Mouse (Mus musculus): ENCODE results near the gene Plac1.
A peak's percentile ranks its signal among the peaks of the same experiment; 100 is the strongest.

Gene Plac1

DNA sequence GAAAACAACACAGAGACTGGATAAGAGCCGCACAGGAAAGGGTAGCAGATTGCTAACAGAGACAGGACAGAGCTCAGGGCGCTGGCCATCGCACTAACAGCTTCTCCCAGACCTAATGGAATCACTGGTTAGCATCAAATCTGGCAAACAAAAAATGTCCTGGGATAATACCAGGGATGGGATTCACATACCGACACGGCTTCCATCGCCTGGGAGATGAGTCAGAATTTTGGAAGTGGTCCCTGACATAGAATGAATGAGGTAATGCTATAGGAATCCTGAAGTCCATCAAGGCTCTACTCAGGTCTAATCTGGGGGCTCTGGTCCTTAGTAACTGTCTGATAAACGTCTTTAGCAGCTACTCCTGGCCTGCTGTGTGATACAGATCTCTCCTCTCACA is 140.0 kb downstream of the Plac1 start:
- no peak for DNase-seq

DNA sequence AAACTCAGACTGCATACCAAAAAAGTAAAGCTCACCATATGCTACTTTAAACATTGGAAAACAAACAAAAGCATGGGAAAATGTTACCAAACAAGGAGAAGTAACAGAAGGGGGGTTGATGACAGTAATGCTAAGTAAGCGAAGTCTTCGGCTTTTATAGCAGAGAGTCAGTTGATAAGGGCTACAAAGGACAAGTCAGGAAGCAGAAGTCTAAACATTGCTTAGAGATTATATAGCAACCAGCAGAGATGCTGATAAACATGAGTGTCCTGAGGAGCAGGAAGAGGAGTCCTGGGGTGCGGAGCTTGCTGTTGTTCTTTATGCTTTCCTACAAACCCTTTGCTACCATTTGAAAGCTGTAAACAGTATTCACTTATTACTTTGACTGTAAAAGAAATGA is 140.6 kb downstream of the Plac1 start:
- DNase-seq: no peak

DNA sequence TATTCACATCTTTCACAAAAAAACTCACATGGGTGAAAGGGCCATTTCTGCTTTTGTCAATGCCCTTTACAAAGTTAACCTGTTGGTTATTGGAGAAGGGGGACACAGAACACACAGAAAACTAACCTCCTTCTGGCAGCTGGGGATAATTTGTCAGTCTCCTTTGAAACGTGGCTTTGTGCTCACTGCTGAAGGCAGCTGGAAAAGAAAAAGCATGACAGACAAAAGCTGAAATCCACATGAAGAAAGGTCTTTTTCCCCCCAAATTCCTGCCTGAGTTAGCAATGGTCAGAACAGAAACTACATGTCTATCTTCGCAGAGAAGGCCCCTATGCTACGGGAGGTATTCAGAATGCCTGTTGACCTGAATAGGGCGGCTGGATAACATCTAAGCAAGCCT is 141.6 kb downstream of the Plac1 start:
- no peak for DNase-seq

DNA sequence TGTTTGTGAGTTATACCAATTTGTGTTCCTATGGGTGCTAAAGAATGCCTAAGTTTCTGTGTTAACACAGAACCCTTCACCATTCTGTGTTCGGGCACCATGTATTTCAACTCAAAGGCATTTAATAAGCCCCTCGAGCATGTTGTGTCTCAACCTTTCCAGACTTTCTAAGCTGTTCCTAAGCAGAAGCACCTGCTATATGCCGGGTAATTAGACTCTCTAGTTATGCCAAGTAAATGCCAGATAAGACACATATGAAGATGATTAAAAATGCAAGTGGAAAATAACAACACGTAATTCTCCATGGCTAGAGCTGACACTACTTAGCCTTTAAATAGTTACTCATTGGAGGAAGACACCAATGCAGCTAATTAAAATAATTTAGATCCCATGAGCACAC is 142.1 kb downstream of the Plac1 start:
- no peak for DNase-seq

DNA sequence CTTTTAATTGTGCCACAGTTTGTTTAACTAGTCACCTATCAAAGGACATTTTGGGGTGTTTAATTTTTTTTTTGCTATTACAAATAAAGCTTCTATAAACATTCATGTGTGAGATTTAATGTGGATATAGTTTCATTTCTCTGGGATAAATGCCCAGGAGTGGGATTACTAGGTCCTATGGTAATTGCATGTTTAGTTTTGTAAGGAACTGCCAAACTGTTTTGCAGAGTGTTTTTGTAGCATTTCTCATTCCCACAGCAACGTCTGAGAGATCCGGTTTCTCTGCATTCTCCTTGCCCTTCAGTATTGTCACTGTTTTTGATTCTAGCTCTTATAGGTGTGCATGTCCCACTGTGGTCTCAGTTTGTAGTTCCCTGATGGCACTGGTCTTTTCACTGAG is 146.5 kb downstream of the Plac1 start:
- DNase-seq: no peak

DNA sequence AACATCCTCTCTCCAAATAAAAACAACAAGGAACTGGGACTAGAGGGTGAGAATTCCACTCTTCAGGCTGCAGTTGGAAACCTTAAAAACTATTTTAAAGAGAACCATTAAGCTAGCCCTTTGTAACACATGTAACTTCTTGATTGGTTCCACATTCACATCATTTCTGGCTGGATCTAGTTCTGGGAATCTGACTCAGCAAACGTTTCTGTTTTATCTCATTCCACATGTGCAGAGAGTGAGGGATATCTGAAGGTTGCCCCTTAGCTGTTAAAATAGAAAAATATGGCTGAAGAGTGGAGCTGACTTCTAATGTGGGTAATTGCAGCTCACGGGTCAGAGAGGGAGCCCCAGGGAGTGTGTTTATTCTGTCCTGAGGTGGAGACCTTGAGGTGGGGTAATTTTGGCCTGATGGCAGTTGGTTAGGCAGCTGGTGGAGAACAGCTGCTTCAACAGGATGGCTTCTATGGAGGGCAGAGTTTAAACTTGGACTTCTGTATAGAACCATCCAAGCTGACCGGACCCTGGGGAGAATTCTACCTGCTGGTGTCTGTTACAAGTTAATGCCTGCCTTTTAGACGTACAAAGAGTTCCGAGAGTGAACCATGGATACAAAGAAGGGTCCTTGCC is 151.1 kb downstream of the Plac1 start:
- DNase-seq: no peak

DNA sequence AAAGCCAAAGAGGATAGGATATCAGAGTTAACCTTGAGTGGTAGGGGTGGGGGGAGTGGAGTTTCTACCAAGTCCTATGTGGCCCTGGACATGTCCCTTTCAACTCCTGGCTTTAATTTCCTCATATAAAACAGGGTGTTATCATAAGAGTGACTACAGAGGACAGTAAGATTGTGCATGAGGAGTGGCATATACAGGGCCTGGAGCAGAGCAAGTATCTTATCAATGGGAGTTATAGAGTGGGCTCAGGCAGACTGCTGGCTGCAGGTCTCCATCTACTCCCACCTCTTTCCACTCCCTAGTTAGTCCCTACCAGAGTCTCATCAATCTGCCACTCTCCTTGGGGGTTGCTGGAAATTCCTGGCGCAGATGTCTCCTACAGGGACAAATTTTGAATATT is 152.7 kb downstream of the Plac1 start:
- no peak for DNase-seq

DNA sequence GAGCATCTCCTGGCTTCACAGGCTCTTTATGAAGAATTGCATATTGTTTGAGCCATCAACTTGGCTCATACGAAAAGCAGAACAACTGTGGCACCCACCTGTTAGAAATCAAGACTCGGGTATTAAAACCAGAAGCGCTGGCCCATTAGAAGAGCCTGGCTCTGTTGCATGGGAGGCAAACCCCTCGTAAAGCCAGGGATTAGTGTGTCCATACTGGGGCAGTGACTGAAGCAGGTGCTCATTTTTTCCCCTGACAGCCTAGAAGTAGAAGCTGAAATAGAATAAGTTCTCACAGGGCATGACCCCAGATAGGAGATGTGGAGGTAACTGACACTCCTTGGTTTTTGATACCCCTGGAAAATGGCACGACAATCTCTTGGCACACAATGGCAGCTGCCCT is 154.4 kb downstream of the Plac1 start:
- DNase-seq: no peak

DNA sequence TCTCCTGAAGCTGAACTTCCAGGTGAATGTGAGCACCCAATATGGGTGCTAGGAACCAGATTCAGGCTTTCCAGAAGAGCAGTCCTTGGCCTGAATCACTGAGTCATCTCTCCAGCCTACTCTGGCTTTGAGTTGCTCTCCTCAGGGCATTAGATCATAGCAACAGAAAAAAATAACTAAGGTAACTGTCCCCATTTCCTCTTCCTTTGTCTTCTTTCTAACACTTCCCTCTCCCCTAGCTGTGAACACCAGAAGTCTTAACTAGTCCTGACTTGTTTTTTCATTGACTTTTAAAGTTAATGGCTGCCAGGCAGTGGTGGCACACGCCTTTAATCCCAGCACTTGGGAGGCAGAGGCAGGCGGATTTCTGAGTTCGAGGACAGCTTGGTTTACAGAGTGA is 175.5 kb downstream of the Plac1 start:
- DNase-seq: no peak

DNA sequence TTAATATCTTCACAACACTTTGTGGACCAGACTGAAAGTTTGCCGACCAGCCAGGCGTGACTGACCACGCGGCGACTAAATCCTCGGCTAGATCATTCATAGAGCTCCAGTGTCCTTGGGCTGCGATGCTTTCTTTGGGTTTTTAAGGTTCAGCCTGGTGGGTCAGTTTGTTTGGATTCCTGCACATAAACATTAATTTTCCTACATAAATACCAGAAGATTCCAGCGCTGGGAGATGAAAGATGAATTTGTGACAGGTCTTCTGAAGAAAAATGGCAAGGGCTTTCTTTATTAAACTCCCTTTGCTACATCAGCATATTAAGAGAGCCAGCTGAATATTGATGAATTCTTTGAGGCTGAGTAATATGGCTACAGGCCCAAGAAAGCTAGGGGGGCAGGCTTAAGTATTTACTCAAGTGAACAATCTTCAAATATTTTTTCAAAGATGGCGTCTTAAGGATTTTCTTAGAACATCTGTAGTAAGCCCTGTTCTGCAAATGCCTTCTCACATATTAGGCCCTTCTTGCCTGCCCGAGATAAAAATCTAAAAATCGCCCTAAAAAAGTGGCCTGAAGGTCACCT is 180.4 kb downstream of the Plac1 start:
- no peak for DNase-seq

DNA sequence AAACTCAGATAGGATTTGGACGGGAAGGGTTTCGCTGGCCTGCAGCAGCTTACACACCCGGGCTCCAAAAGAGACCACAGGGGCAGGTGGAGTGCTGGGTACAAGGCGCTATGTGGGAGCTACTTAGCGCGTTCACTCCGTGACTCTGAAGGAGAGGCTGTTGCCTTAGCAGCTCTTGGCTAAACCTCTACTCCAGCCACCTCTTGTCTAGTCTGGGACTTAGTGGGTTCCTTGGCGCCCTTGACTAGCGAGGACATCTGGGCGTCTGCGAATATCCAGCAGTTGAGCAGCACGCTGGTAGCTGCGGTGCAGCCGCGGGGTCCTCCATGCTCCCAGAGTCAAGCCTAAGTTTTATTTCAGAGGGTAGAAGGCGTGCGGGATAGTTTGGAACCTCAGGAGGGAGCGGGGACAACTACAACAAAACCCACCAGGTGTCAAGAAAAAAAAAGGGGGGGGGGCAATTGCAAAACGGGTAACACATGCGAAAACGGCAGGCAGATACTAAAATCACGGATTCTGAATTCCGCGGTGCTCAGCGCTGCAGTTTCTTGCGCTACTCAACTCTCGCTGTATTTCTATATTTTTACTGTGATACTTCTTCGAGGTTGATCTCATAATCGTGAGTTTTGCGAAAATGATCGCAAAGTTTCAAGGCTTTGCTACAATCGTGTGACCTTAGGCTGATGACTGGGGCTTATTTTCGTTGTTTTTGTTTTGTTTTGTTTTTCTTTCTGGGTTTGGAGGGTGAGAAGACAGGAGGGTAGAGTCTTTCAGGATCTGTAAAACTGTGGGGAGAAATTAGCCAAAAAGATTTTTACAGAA is 181.2 kb downstream of the Plac1 start:
- DNase-seq: no peak

DNA sequence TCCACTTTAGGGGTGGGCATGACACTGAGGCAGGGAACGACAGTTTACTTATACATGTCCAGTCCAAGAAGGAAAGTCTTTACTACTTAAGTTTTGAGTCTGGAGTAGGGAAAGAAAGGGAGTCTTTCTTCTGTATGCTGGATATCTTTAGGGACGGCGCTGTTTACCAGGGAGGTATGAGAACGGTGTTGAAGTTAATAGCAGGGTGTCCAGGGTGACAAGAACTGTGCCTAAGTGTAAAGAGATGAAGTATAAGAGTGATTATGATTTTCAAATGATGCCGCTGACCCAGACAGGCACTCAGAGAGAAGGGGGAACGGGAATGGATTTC is 182.2 kb downstream of the Plac1 start:
- DNase-seq: no peak

DNA sequence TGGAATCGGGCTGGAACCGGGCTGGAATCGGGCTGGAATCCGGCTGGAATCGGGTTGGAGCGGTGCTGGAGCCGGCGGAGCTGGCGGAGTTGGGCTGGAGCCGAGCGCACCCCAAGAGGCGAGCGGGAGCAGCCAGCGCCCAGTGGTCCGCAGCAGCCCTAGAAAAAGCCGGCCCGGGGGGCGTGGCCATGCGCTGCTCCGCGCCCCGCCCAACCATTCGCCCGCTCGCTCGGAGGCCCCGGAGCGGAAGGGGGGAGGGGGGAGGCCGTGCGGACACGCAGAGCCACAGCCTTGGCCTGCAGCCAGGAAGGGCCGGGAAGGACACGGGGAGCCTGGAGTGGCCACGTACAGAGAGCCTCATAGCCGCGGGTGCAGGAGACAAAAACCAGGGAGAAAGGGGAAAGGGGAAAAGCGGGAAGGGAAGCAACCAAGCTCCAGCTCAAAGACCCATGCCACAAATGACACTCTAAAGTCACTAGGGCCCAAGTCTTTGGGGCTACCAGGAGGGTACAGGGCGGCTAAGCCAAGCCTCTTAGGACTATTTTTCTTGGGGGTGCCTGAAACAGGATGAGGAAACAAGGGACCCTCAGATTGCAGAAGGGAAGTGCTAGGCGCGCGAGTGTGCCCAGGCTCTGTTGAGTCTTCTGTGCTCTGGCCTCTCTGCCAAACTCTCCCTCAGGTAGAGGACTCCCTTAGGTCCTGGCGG is 182.7 kb downstream of the Plac1 start:
- peak; percentile 26 for DNase-seq

DNA sequence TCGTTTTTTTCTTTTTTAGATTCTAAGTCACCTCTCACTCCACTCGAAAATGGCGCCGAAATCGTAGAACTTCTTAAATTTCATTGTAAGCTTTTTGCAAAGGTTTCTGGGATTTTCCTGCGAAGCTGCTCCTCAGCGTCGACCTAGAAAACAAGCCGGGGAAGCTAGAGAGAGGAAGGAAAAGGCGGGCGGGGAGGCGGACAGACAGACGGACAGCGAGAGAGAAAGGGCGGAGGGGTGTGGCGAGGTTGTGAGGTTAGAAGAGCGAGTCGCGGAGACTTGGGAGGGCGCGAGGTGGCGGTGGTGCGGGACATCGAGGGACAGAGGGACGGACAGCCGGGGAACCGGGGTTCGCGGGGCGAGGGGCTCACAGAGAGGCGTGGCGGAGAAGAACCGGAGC is 183.3 kb downstream of the Plac1 start:
- DNase-seq: no peak

DNA sequence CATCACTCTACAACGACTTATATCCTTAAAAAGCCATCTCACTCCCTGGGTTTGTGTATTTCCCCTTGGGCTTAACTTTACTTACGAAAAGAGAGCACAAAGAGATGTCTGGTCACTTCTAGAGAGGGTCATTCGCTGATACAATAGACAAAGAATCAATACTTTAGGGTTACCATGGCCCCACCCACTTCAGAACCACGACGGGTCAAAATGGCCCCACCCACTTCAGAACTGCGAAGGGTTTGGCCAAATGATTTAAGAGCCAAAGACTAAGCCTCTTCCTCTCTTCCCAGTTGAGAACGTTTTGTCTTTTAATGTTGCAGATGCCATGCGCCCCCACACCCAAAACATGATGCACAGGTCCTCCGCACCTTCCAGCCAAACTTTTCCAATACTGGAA is 184.1 kb downstream of the Plac1 start:
- no peak for DNase-seq

DNA sequence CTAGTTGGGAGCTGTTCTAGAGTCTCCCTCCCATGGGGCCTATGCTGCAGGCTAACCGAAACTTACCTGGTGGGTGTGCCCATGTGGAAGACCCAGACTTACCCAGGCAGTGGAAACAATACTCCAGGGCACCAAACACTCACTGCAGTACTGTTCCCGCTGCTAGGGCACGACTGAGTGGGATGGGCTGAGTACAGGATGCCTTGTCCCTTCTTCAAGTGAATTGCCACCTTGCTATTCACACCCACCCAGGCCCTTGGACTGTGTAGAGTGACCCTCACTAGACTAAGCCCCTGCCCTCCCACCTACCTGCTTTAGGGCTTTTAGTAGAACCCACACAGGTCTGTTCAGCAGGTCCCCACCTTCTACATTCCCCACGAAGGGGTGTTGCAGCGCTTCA is 186.0 kb downstream of the Plac1 start:
- no peak for DNase-seq

DNA sequence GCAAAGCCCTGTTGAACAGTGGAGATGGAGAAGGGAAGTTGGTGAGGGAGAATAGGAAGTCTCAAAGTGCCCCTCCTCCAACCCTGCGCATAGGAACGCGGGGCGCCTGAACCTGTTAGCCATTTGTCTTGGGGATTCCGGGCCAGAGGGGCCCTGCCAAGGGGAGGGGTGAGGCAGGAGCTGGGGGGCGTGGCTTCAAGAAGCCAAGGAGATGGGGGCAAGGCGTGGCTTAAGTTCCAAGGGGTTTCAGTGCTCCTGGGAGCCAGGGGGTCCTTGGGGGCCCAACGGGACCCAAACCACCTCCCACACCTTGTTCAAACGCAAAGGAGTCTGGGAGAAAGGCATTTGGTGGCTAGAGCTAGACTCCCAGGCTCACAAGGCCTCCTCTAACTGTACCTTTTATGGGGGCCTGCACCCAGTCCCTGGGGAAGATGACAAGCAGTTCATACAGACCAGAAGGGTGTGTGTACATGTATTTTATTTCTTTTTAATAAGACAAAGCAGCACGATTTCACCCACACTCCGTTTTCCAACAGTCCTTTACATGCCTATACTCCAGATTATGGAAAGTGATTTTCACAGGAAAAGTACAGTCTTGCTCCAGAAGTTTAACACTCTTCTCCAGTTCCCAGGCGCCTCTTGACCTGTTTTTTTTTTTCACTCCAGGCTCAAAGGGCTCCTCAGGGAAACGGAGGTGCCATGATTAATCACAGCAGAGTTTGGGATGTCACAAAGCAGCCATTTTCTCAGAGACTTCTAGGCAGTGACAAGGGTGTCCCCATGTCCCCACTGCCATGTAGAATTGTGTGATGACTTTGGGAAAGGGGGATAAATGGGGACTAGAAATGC is 187.0 kb downstream of the Plac1 start:
- DNase-seq: no peak

DNA sequence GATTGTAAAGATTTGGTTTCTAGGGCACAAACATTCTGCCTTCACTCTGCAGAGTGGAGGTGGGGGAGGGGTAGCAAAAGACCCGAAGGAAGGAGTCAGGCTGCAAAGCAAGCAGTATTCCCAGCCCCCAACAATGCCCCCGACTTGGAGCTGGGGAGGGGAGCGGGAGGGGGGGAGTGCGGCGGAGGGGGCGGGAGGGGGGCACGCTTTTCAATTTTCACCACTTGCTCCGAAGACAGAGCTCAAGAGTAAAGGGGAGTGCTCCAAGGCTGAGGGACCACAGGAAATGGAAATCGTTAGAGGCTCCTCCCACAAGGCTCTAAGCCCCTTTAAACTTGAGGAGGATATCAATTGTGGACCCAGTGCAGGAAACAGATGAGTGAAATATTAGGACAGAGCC is 189.6 kb downstream of the Plac1 start:
- no peak for DNase-seq

DNA sequence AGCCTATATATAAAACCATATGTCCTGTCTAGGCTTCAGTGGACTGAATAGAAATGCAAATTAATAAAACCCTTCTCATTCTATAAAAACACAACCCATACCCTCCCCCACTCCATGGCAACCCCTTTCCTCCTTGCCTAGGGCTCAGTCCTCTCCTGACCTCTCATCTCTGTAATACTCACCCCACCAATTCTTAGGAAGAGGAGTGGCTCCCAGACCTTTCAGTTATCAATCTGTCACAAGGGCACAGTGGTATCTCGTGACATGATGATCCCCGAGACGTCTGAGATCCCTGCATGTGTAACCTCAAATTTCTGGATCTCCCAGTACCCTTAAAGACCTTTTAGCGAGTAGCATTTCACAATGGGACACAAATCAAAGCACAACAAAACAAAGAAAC is 190.7 kb downstream of the Plac1 start:
- no peak for DNase-seq

DNA sequence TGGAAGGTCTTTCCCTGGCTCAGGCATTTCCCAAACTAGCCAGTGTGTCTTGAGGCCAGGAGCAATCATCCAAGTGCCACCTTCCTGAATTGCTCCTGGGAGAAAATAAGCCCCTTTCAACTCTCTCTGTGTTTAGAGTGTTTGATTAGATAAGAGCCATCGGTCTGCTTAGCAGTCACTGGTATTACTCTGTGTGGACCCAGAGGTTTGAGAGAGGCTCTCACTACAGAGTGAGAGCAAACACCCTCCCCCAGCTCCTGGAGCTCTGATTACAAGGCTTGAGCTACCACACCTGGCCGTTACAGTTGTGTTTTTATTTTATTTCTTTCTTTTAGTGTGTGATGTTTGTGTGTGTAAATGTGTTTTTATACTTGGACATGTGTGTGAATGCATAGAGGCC is 193.0 kb downstream of the Plac1 start:
- no peak for DNase-seq

DNA sequence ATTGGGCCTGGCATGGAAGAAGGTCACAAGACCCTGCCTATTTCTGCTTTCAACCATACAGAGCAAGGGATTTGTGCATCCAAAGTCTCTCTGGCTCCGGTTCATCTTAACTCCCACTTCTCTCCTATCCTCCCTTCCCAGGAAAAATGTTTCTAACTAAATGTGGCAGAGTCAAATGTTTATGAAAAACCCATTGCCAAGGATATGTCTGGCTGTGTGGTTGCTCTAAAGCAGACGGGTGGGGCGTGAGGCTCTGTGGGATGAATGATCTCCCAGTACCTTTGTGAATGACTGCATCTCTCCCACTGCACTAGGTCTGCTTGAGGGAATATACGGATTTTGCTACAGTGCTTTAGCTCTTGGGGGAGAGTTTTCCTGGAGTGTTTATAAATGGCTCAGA is 193.9 kb downstream of the Plac1 start:
- no peak for DNase-seq

DNA sequence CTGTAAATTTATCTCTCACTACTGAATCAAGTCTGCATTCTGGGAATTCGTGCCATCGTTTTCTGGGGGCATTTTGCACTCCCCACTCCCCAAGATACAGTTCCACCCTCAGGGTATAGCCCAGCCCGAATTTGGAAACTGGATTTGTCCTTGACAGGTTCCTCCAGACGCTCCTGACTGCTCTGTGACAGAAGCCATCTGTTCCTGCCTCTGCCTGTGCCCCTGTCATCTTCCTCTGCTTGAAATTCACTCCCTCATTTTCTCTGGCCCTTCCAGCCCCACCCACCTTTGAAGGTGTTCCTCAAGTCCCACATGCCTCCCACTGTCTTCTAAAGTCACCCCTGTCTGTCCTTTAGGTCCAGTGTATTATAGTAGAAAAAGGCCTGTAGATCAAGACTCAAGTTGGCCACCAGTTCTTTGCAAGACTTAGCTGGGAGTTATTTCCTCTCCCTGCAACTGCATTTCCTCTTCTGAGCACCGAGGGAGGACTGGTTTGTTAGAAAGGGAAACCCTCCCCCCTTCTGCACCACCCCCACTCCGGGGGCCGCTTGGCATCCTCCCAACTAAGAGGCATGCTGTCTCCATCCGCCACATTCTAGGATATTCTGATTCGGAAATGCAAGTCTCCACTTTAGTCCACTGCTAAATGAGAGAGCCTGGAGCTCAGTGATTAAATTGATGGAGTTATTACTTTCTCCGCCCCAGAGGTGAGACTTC is 194.6 kb downstream of the Plac1 start:
- no peak for DNase-seq
